Mouse (Mus musculus) liver, postnatal 0 days (tissue): ENCODE data around the gene Bpifb2.

Experiments
- CTCF ChIP-seq: sonication (generic); IDR thresholded peaks from 2 replicates; pipeline ENCODE4 v1.5.1; 2016; ENCODE audit warnings: antibody characterized with exemption, low read depth
- EP300 ChIP-seq: IDR thresholded peaks from 2 replicates; pipeline ENCODE4 v1.6.1; 2016; ENCODE audit warnings: antibody characterized with exemption, low read depth, mild to moderate bottlenecking

- no peak for TF ChIP-seq CTCF
- TF ChIP-seq EP300: no peak
Measured at GRCm38 (mm10) chr2:153899111-153899510, 24.3 kb downstream of the Bpifb2 start.
